Comparison of ENCODE assay signal across 30 mouse cellular contexts in the genomic region with DNA sequence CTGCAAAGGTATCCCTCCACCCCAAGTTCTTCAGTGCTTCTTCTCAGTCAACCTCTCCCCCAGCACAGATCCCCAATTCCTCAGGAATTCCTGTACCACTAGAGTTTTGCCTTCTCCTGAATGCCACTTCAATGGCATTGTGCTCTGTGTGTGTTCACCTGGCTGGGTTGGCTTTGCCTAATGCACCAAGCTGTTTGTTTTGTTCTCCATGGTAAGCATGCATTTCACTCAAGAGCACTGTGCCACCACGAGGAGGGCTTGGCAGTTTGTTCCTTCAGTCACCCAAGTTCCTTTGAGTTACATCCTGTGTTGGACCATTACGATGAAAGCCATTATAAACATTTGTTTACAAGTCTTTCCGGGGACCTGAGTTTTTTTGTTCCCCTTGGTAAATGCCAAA.
"Had no signal": no experiment of that assay in that cellular context is flagged by ENCODE, and none has a peak within 500 bp of the region (broad histone marks: within the 10 kb centered on the region; RNA-seq: fewer than 3 reads in every experiment).

No protein-coding gene starts in this region.

- H3K4me3 ChIP-seq: left cerebral cortex, adult 2 months; limb, embryonic 12.5 days; limb, embryonic 13.5 days; limb, embryonic 15.5 days; liver, embryonic 12.5 days; liver, embryonic 13.5 days; liver, embryonic 15.5 days; lung, embryonic 15.5 days; megakaryocyte, embryonic 14.5 days; midbrain, embryonic 12.5 days; midbrain, embryonic 13.5 days; midbrain, embryonic 15.5 days; myocyte; neural tube, embryonic 12.5 days; neural tube, embryonic 13.5 days had no signal

- H3K4me1 ChIP-seq: liver, embryonic 15.5 days had no signal

- H3K27me3 ChIP-seq: limb, embryonic 12.5 days; limb, embryonic 13.5 days; limb, embryonic 15.5 days; lung, embryonic 15.5 days; midbrain, embryonic 12.5 days; midbrain, embryonic 13.5 days; midbrain, embryonic 15.5 days; neural tube, embryonic 12.5 days; neural tube, embryonic 13.5 days had no signal

- H3K9me3 ChIP-seq: limb, embryonic 15.5 days; liver, embryonic 12.5 days; liver, embryonic 13.5 days; liver, embryonic 15.5 days; midbrain, embryonic 12.5 days; midbrain, embryonic 13.5 days; midbrain, embryonic 15.5 days; neural tube, embryonic 12.5 days; neural tube, embryonic 13.5 days had no signal

- H3K36me3 ChIP-seq: limb, embryonic 12.5 days; limb, embryonic 13.5 days; limb, embryonic 15.5 days; liver, embryonic 12.5 days; liver, embryonic 13.5 days; liver, embryonic 15.5 days; lung, embryonic 15.5 days; midbrain, embryonic 12.5 days; midbrain, embryonic 13.5 days; midbrain, embryonic 15.5 days; neural tube, embryonic 12.5 days; neural tube, embryonic 13.5 days had no signal

- H3K9ac ChIP-seq: limb, embryonic 12.5 days; limb, embryonic 13.5 days; limb, embryonic 15.5 days; liver, embryonic 12.5 days; liver, embryonic 13.5 days; liver, embryonic 14.5 days; liver, embryonic 15.5 days; liver, postnatal 0 days; lung, embryonic 14.5 days; lung, embryonic 15.5 days; midbrain, embryonic 12.5 days; midbrain, embryonic 13.5 days; midbrain, embryonic 15.5 days; neural tube, embryonic 12.5 days; neural tube, embryonic 13.5 days had no signal

- ATAC-seq: liver, embryonic 12.5 days; liver, postnatal 0 days; lung, postnatal 0 days; midbrain, embryonic 13.5 days; midbrain, embryonic 15.5 days; midbrain, embryonic 16.5 days had no signal

- DNase-seq: layer of hippocampus, postnatal 36 days; left cerebral cortex, postnatal 4 days; liver; liver, embryonic 13.5 days; liver, postnatal 0 days; lung, embryonic 14.5 days; lung, postnatal 10 days; lung, postnatal 14 days; lung, postnatal 4 days; midbrain, embryonic 14.5 days had no signal

- H3K27ac ChIP-seq: left cerebral cortex, adult 2 months; limb, embryonic 12.5 days; limb, embryonic 13.5 days; limb, embryonic 15.5 days; liver, embryonic 12.5 days; liver, embryonic 13.5 days; liver, embryonic 14.5 days; liver, embryonic 15.5 days; lung, embryonic 15.5 days; macrophage; midbrain, embryonic 12.5 days; midbrain, embryonic 13.5 days; midbrain, embryonic 15.5 days; neural tube, embryonic 12.5 days; neural tube, embryonic 13.5 days had no signal

- H3K4me2 ChIP-seq: limb, embryonic 12.5 days; limb, embryonic 13.5 days; limb, embryonic 15.5 days; liver, embryonic 11.5 days; liver, embryonic 12.5 days; liver, embryonic 13.5 days; liver, embryonic 15.5 days; lung, embryonic 14.5 days; lung, embryonic 15.5 days; midbrain, embryonic 11.5 days; midbrain, embryonic 12.5 days; midbrain, embryonic 13.5 days; midbrain, embryonic 15.5 days; neural tube, embryonic 12.5 days; neural tube, embryonic 13.5 days had no signal
